Mouse (Mus musculus) 3134 (cell line): Measurements from ENCODE around the gene Rsph14.
"Not testable (repeated sequence)": the region's sequence is repeated elsewhere in the genome, so short reads cannot be mapped to it uniquely, and the experiment has no call there.

Experiments
- DNase-seq: peaks from one replicate; pipeline ENCODE4 v3.0.0-alpha.2; 2011; ENCODE audit warnings: low spot score; ENCODE audit not compliant: insufficient read length; ENCODE audit errors: extremely low read depth

The Rsph14 gene

GRCm38 (mm10) chr10:75054125-75054524 lies 21.7 kb upstream of the Rsph14 start:
- no peak for DNase-seq

- DNase-seq = no peak
These were observed 21.3 kb upstream of the Rsph14 start for GRCm38 (mm10) chr10:75053655-75054054.

GRCm38 (mm10) chr10:75052902-75053301 lies 20.5 kb upstream of the Rsph14 start:
- no peak for DNase-seq

GRCm38 (mm10) chr10:75051364-75052074 lies 19.1 kb upstream of the Rsph14 start:
- DNase-seq = no peak

- no peak for DNase-seq
These were observed 16.3 kb upstream of the Rsph14 start for GRCm38 (mm10) chr10:75048711-75049110.

GRCm38 (mm10) chr10:75045831-75046230 lies 13.4 kb upstream of the Rsph14 start:
- DNase-seq = no peak

GRCm38 (mm10) chr10:75044459-75044858 lies 12.1 kb upstream of the Rsph14 start:
- no peak for DNase-seq

GRCm38 (mm10) chr10:75042060-75042459 lies 9.7 kb upstream of the Rsph14 start:
- not testable (repeated sequence) for DNase-seq

GRCm38 (mm10) chr10:75036883-75037379 lies 4.5 kb upstream of the Rsph14 start, which contains the start of gene Rab36:
Rab36 (plus strand) TSS chr10:75037058.
- peak; percentile 95 for DNase-seq

- no peak for DNase-seq
These were observed 856 bp downstream of the Rsph14 start for GRCm38 (mm10) chr10:75031345-75032114.

- no peak for DNase-seq
These were observed 2.2 kb downstream of the Rsph14 start for GRCm38 (mm10) chr10:75030234-75030633.

GRCm38 (mm10) chr10:75029677-75030076 lies 2.7 kb downstream of the Rsph14 start:
- no peak for DNase-seq

GRCm38 (mm10) chr10:75028743-75029142 lies 3.6 kb downstream of the Rsph14 start:
- DNase-seq = no peak

- no peak for DNase-seq
These were observed 5.9 kb downstream of the Rsph14 start for GRCm38 (mm10) chr10:75026491-75026890.

GRCm38 (mm10) chr10:75021138-75021537 lies 11.2 kb downstream of the Rsph14 start:
- no peak for DNase-seq

GRCm38 (mm10) chr10:75020271-75020670 lies 12.1 kb downstream of the Rsph14 start:
- DNase-seq = no peak

GRCm38 (mm10) chr10:75016481-75016880 lies 15.9 kb downstream of the Rsph14 start:
- no peak for DNase-seq

GRCm38 (mm10) chr10:75015465-75015864 lies 16.9 kb downstream of the Rsph14 start:
- no peak for DNase-seq

- DNase-seq = no peak
These were observed 21.7 kb downstream of the Rsph14 start for GRCm38 (mm10) chr10:75010704-75011103.

- DNase-seq = no peak
These were observed 25.3 kb downstream of the Rsph14 start for GRCm38 (mm10) chr10:75006889-75007662.

GRCm38 (mm10) chr10:75004067-75004466 lies 28.3 kb downstream of the Rsph14 start:
- DNase-seq = no peak
